Mouse (Mus musculus): Measurements from ENCODE around the gene Bnc1.

Bnc1 gene

DNA sequence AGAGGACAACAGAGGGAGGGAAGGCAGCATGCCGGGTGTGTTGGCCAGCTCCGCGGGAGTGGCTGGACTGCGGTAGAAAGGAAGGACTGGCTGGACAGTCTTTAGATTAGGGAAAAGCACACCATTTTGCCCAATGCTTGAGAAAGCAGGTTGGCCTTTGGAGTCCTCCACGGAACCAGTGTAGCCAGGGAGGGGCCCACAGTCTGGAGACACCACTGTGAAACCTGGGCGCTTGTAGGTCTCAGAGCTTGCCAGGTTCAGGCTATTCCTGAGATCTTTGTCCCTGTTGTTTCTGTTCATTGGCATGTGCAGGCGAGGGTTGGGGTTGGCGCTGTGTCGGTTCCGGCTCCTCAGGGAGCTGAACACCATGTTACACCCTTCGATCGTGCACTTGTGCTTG is 18.2 kb downstream of the Bnc1 start:
- no peak for DNase-seq (ENCODE audit: extremely low spot score)

DNA sequence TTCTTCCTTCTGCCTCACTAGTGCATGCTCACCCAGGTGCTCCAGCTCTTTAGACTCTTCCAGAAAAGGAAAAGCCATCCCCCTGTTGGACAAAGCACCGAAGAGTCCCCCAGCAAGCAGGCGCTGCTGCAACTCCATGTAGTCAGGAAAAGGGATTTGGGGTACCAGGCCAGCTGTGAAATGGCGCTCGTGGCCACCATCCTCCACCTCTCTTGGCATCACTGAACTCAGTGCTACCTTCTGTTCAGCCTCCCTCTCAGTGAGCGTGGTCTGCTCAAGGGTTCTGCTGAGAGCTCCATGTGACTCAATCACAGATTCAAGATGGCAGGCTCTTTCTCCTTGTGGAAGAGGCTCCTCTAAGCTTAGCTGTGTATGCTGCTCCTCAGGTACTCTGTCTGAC is 18.8 kb downstream of the Bnc1 start:
- DNase-seq (ENCODE audit: extremely low spot score): no peak

DNA sequence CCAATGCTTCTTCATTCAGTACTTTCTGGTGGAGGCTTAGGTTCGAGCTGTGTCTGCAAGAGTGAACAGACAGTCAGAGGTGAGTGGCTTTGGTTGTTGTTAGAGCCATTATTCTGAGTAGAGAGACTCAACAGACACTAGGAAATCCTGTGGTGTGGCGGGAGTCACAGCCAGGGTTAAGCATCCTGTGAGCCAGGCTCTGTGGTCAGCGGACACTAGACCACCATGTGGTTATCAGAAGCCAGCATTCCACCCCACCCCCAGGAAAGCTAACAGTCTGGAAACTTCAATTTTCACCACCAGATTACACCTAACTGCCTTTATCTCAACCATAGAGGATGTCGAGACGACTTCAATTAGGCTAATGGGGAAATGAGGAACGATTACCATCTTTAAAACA is 23.1 kb downstream of the Bnc1 start:
- no peak for DNase-seq (ENCODE audit: extremely low spot score)

DNA sequence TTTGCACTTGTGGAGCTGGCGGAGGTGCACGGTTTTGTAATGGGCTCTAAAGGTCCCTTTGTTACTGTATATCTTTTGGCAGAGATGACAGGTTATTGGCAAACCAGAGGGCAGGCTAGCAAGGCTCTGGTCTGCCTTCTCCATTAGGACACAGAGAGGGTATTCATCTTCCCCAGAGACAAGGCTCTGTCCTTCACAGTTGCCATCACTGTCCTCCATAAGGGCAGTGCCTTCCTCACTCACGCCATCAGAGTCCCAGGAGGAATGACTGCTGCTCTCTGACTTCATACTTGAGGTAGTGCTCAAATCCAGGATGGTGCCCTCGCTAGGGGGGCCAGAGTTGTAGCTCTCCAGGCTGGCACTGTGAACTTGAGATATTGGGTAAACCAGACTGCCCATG is 23.6 kb downstream of the Bnc1 start:
- DNase-seq (ENCODE audit: extremely low spot score): no peak

DNA sequence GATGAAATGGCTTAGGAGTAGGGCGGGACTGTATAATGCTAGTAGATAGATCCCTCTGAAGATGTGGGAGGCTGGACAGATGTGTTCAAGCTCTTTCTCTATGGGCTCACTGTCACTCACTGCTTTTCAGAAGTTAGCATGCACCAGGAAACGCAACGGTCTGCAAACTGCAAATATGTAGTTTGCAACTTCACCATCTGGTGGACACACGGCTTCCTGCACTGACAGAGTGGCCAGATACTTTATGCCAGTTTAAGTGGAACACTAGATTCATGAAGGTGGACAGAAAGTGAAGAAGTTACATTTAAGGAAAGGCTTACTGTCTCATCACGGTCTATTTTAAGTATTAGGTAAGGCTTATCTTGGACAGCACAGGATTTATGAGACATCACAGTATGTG is 25.9 kb downstream of the Bnc1 start:
- DNase-seq (ENCODE audit: extremely low spot score): no peak

DNA sequence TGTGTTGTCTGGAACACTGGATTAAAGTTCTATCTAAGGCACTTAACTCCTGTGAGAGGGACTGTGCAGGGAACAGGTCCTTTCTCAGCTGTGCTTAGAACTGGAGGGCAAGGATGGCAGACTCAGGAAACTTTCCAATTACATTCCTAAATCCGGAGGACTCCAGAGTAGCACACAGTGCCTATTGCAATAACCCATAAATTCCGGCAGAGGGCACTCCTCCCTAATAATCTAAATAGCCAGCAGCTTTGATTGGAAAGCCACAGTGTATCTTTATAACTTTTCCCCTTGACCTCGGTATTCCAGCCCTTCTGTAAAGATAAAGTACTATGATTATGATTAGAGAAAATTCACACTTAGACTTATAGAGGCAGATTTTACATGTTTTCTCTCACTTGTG is 32.4 kb downstream of the Bnc1 start:
- peak; percentile 57 for DNase-seq (ENCODE audit: extremely low spot score)

DNA sequence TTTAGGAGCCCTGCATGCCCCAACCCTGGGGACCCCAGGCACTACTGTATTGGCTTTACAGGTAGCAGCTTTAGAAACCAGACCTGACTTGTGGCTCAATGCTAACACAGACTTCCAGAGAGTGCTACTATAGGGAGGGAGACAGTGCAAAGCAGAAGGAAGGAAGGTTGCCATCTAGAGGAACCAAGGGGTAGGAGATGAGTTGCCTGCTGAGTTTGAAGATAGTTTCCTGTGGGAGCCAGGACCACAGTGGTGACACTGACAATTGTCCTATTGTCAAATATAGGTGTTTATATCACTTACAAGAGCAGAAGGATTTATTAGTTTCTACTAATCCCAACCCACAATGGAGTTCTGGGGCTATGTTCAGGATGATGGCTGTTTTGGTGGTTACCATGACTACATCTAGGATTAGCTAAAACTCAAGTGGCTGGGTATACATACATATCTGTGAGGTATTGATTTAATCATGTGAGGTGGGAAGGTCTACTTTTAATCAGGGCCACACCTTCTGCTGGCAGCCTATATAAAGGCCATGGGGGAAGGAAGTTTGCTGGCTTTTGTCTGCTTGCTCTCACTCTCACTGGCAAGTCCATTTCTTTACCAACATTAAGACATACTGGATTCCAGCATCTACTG is 37.8 kb downstream of the Bnc1 start:
- DNase-seq (ENCODE audit: extremely low spot score): no peak

DNA sequence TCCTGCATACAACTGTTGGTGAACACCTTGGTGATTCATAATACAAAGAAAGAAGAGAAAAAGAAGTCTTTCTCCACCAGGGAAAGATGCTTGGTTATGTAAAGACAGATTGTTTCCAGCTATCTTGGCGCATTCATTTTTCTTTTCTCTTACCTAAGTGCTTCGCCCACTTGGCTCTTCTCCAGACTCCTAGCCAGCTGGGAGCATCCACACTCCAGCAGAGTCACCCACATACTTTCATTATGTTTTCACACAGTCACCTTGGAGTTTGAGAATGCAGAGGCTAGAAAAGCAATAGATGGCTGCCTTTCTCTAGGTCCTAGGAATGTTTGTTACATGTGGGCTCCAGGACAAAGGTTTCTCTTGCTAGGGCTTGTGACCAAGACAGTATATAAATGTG is 41.6 kb downstream of the Bnc1 start:
- no peak for DNase-seq (ENCODE audit: extremely low spot score)

DNA sequence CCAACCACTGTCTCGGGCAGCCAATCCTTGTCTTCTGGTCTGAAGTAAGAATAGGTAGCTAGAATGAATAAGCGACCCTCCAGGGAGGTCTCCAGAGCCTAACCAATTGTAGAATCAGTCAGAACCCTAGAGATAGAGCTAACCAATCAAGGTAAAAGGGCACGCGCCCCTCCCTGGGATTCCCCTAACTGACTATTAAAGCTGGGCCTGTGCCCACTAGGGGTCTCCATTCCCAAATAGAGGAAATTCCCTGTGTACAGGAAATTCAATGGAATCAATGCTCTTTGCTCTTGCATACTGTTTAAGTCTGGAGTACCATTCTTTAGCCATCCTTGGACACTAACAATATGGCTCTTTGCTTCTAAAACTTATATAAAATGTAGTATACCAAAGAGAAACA is 46.7 kb downstream of the Bnc1 start:
- DNase-seq (ENCODE audit: extremely low spot score): peak; percentile 34

DNA sequence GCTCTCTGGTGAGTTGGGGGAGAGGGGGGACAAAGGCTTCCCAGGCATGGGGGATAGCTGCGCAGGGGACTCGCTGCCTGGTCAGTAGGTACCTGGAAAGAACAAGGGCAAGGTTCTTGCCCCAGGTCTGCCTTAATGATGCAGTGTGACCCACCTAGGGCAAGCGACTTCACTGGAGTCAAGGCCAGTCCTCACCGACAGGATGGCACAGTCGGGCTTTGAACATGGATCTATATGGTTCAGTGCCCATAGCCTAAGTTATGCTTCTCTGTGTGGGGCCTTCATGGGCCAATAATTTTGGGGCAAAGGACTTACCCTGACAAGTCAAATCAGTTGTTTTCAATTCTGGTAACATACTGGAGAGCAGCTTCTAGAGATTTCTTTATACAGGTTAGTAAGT is 57.3 kb downstream of the Bnc1 start:
- no peak for DNase-seq (ENCODE audit: extremely low spot score)

DNA sequence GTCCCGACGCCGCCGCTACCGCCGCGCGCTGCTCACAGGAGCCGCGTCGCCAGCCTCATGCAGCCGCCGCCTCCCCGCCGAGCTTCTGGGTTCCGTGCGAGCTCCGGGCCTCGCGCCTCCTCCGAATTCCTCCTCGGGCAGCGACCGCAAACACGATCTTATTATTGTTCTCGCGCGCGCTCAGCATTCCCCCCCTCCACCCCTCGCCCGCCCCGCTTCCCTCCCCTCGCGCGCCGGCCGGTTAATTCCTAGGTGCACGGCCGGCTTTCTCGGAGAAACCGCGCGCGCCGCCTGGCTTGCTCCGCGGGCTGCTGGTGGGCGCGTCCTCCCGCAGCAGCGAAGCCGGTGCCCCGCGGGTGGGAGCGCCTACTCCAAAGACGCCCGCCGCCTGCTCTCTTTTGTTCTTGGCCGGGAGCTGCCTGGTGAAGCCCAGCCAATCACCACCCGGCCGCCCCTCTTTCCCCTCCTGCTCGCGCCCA is 57.8 kb downstream of the Bnc1 start, which contains the start of gene Hdgfl3:
Gene Hdgfl3 (minus strand): TSS at position 207 of the 479 bp plus-strand sequence.
- peak; percentile 86 for DNase-seq (ENCODE audit: extremely low spot score)

DNA sequence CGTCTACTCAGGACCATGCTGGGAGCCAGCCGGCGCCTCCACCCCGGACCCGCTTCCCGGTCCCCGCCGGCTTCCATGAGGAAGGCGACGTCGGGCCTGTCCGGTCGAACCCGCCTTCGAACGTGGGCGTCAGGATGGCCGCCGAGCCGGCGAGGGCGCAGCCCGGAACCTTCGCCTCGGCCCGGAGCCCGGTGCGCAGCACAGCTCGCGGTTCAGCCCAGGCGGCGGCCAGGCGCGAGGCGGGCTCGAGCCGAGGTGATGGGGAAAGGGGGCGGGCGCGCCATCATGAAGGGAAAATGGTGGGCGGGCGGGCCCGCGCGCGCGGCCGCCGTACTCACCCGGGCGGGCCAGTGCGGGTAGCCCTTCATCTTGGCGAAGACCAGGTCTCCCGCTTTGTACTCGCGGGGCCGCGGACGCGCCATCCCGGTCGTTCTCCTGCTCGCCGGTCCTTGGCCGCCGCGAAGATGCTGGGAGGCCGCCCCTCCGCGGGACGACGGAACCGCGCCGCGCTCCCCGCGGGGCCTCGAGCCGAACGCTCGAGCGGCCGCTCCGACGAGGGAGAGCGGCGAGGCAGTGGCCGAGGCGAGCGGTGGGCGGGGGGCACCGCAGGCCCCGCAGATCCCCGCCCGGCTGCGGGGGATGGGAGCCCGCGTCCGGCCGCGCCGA is 58.4 kb downstream of the Bnc1 start:
- peak; percentile 75 for DNase-seq (ENCODE audit: extremely low spot score)

DNA sequence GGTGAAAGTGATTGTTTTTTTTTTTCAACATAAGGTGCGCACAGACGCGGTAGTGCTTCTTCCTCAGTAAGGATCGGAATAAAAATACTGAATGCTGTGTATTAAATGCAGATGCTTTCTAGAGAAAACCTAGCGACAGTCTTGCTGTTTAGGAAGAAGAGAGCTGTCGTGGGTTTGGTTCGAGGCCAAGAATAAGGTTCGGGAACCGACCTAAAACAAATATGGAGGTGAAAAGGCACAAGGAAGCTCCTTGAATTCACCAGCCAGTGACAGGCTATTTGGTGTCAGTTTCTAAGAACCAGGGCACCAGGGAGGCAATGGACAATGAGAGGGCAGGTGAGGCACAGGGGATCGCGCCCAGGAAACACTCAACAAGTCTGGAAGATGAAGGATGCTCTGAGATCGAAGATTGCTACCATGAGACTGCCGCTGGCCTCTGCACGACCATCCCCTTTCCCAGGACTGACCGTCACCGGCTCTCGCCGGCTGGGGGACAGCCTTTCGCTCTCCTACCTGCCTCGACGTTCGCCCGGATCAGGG is 59.0 kb downstream of the Bnc1 start:
- no peak for DNase-seq (ENCODE audit: extremely low spot score)

DNA sequence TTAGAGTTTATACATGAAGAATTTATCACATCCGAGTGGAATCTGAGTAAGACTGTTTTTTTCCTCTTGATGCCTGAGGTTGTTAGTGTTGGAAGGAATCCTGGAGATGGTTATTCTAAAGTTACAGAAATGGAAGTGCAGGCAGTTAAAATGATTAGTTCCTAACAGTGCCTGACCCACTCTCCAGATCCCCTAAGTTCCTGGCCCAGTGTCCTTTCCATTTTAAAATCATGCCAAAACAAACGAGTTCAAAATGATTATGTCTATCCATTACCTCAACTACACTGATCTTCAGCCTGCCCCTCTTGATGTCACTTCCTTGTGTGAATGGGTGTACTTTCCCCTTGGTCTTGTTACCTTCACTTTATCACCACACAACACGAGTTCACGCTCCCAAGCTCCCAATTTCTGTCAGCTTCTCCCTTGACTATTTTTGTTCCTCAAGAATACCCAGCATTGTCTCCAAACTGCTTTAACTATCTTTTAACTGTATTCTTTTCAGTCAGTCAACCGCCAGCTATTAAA is 59.5 kb downstream of the Bnc1 start:
- no peak for DNase-seq (ENCODE audit: extremely low spot score)

DNA sequence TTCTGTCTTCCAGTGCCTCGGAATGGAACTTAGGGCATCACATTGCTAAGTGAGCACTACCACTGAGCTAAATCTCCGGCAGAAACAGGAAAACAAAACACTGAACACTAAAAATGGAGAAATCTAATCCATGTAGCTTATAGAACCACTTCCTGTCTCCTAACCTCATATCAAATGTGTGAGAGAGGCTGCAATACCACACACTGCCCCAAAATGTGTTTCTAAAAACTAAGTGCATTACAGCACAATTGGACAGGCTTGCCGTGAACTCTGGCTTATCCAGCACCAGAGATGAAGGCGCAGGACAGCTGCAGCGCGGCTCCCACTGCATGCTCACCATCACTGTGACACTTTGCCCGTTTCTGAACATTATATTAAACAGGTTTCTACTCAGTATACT is 63.1 kb downstream of the Bnc1 start:
- no peak for DNase-seq (ENCODE audit: extremely low spot score)

DNA sequence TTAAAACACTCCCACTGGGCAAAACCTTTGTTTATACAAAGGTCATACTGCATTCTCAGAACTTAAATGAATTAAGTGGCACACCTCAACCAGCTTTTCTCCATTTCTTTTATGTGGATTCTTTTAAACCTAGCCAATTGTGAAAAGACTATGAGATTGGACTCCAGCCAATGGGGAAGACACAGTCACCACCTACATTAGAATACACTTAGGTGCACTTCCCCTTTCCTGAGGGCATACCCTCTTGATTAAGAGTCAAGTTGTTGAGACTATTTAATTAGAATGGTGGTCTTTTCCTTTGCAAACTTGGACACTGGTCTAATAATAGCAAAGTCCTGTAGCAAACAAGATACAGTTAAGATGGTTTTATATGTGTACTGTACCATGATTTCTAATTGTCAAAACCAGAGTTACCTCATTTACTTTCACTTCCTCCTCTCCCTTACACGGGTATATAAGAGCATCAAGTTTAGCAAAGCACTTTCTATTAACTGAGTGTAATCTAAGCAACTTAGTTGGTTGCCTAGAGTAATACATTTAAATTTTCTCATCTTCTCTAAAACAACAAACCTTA is 70.6 kb downstream of the Bnc1 start:
- DNase-seq (ENCODE audit: extremely low spot score): no peak

DNA sequence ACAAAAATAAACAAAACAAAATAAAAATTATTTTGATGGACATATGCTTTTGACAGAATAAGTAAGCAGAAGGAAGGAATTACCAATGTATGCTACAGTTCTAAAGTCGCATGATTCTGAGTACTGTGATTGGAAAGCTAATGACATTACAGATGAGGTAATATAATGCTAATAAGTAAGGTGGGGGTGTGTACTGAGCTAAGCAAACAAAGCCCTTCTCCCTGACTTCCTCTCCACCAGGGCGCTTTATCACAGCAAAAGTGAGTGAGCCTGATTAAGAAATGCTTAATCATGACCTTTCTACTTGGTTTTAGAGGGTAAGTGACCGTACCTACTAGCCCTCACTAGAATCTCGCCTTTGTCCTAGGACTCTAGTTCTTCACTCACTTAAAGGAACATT is 71.8 kb downstream of the Bnc1 start:
- no peak for DNase-seq (ENCODE audit: extremely low spot score)

DNA sequence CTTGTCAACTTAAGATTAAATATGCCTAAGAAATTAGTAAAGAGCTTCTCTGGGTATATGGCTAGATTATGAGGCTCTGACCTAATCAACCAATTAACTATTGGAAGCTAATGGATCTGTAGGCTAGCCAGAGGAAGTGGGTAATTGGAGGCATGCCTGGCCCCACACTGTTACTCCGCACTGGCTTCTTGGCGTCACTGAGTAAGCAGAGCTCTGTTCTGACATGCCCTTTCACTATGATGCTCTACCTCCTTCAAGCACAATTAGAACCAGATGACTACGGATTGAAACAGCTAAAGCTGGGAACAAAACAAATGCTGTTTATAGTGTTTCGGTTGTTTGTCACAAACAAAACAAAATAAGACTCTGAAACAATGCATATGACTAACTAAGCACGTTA is 73.8 kb downstream of the Bnc1 start:
- no peak for DNase-seq (ENCODE audit: extremely low spot score)
